Mouse (Mus musculus): Measurements from ENCODE around the gene Spice1. TPM values are rescaled to one million over a fixed set of nuclear protein-coding genes. Genes with fewer than 3 reads are reported as not detected.

Spice1 gene
- polyA plus RNA-seq, 1 experiment from 2014 or later, result 18.8 TPM

DNA sequence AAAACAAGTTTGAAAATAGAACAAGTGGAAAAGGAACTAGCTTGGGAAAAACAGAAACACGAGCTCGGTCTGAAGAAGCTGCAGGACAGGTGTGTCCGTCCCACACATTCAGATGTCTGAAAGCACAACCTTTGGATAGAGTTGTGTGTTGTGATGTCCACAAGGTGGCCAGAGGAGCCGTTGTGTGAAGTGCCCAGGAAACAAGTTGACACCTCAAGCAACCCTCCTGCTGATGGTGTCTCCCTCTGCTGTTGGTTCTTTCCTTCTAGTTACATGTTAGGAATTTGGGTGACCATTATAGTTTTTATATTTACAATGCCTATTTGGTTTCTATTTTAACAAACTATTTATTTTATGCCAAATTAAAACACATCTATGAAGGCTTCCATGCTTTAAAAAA lies 88.6 kb downstream of the Spice1 start:
- peak; percentile 55 for TF ChIP-seq CTCF (IDR thresholded peaks at IDR 0.05; ENCODE audit: low read depth)
- no peak overlapping the region for H3K27ac ChIP-seq
- 62% methylated on average over 4 of the region's 4 CpGs for WGBS
- no peaks in the 10 kb centered on the region for H3K36me3 ChIP-seq (ENCODE audit: insufficient read depth, low read length)
- no peaks in the 10 kb centered on the region for H3K4me1 ChIP-seq (replicated peaks; ENCODE audit: insufficient read depth, low read length)
- ATAC-seq (replicated peaks; ENCODE audit: low FRiP score, low read depth) (no peak), DNase-seq (ENCODE audit: low spot score) (peak; percentile 12)
- no peak overlapping the region for H3K9ac ChIP-seq (ENCODE audit: low read depth, low read length)
- H3K9me3 ChIP-seq (replicated peaks; ENCODE audit: low read length), result no peaks in the 10 kb centered on the region
- no peak overlapping the region for H3K4me3 ChIP-seq (replicated peaks; ENCODE audit: low read depth, low read length)
- no peak overlapping the region for H3K4me2 ChIP-seq (ENCODE audit: low read length)
- no peaks in the 10 kb centered on the region for H3K27me3 ChIP-seq (ENCODE audit: insufficient read depth, low read length)

Other genes with a start within 250 kb of the Spice1 start
- 131 and 136 TPM in 2 replicates for gene Atp6v1a, start 207.4 kb upstream of the Spice1 start, polyA plus RNA-seq (2015; fragmentation: Nextera tagmentation; extraction: Ambion mirVana)
- 72.8 and 80.3 TPM in 2 replicates for gene Naa50, start 207.3 kb upstream of the Spice1 start, polyA plus RNA-seq (2015; fragmentation: Nextera tagmentation; extraction: Ambion mirVana)
- gene Usf3, start 173.9 kb upstream of the Spice1 start, polyA plus RNA-seq (2015; fragmentation: Nextera tagmentation; extraction: Ambion mirVana), result 2.6 and 2.7 TPM in 2 replicates
- 0.92 and 1.4 TPM in 2 replicates for gene Sidt1, start 13.9 kb upstream of the Spice1 start, polyA plus RNA-seq (2015; fragmentation: Nextera tagmentation; extraction: Ambion mirVana)
- 0.50 and 0.53 TPM in 2 replicates for gene Cfap44, start 47.7 kb downstream of the Spice1 start, polyA plus RNA-seq (2015; fragmentation: Nextera tagmentation; extraction: Ambion mirVana)
- gene Boc, start 211.8 kb downstream of the Spice1 start, polyA plus RNA-seq (2015; fragmentation: Nextera tagmentation; extraction: Ambion mirVana), result 13.4 and 13.5 TPM in 2 replicates

All from kidney, postnatal 0 days (tissue).